Mouse (Mus musculus) liver, postnatal 0 days (tissue): ENCODE measurements at regions not wholly inside any gene's neighbourhood (a gene's known extent, or its start where the extent isn't known, plus 50 kb on each side); places are given as distances from the start of the nearest gene placed in this dataset.
"Not testable (repeated sequence)": the region's sequence is repeated elsewhere in the genome, so short reads cannot be mapped to it uniquely, and the experiment has no call there.

Source experiments
- ATAC-seq: fragments of 200-750 bp; cut with Nextera tagmentation; 2 replicates; pipeline ENCODE4 v1.8.0; 2017; ENCODE audit warnings: mild to moderate bottlenecking, moderate library complexity
- DNase-seq: peaks from one replicate; pipeline ENCODE4 v3.0.0-alpha.2; 2016
- H3K27ac ChIP-seq: fragments of 300-500 bp; sonication (generic); 2 replicates; pipeline ENCODE4 v1.5.1; 2014; ENCODE audit warnings: antibody characterized with exemption, moderate library complexity, mild to moderate bottlenecking, low read depth
- H3K27me3 ChIP-seq: fragments of 300-500 bp; sonication (generic); 2 replicates; pipeline ENCODE4 v1.6.1; 2014; ENCODE audit warnings: low read length, control low read depth, mixed read lengths; ENCODE audit not compliant: insufficient read depth
- H3K36me3 ChIP-seq: fragments of 300-500 bp; sonication (generic); replicated peaks from 2 replicates; pipeline ENCODE4 v1.6.1; 2014; ENCODE audit warnings: mild to moderate bottlenecking, control low read depth, low read length, moderate library complexity, mixed read lengths; ENCODE audit not compliant: insufficient read depth
- H3K4me1 ChIP-seq: fragments of 300-500 bp; sonication (generic); 2 replicates; pipeline ENCODE4 v1.6.1; 2014; ENCODE audit warnings: antibody characterized with exemption, mild to moderate bottlenecking, control low read depth; ENCODE audit not compliant: insufficient read depth
- H3K4me2 ChIP-seq: fragments of 300-500 bp; sonication (generic); 2 replicates; pipeline ENCODE4 v1.6.1; 2014; ENCODE audit warnings: low read depth, mild to moderate bottlenecking, low read length, moderate library complexity, mixed read lengths
- H3K4me3 ChIP-seq: fragments of 300-500 bp; sonication (generic); 2 replicates; pipeline ENCODE4 v1.5.1; 2014; ENCODE audit warnings: low read depth, low read length
- H3K9ac ChIP-seq: fragments of 300-500 bp; sonication (generic); replicated peaks from 2 replicates; pipeline ENCODE4 v1.6.1; 2014; ENCODE audit warnings: mild to moderate bottlenecking, moderate library complexity
- H3K9me3 ChIP-seq: fragments of 300-500 bp; sonication (generic); 2 replicates; pipeline ENCODE4 v1.6.1; 2016; ENCODE audit warnings: mild to moderate bottlenecking, control low read depth, low read length, mixed read lengths
- CTCF ChIP-seq: sonication (generic); IDR thresholded peaks from 2 replicates; pipeline ENCODE4 v1.5.1; 2016; ENCODE audit warnings: antibody characterized with exemption, low read depth
- EP300 ChIP-seq: IDR thresholded peaks from 2 replicates; pipeline ENCODE4 v1.6.1; 2016; ENCODE audit warnings: antibody characterized with exemption, low read depth, mild to moderate bottlenecking
- WGBS: fragments of 180-500 bp; shearing (Covaris S2); extraction: QIAGEN DNeasy Blood & Tissue Kit; methylation state at CpG from one replicate; pipeline ENCODE4 v1.1.7; 2014; ENCODE audit not compliant: insufficient replicate concordance; 5-methylcytosine and 5-hydroxymethylcytosine counted together

DNA sequence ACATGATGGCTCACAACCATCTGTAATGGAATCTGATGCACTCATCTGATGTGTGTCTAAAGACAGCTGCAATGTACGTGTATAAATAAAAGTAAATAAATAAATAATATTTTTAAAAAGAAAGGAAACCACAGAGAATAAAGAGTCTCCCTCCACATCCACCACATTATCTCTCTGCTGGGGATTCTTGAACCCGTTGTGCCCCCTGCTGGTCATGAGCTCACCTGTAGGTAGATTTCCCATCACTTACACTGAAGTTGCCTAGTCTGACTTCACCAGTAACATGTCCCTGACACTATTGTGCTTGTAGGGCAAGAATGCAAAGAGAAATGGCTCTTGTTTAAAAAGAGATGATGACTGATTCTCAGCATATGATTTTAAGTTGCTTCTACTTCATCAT is 956.1 kb upstream of the Zfp386 start:
- ATAC-seq, H3K27ac ChIP-seq: not testable (repeated sequence)
- 61% methylated on average over 2 of the region's 2 CpGs for WGBS

DNA sequence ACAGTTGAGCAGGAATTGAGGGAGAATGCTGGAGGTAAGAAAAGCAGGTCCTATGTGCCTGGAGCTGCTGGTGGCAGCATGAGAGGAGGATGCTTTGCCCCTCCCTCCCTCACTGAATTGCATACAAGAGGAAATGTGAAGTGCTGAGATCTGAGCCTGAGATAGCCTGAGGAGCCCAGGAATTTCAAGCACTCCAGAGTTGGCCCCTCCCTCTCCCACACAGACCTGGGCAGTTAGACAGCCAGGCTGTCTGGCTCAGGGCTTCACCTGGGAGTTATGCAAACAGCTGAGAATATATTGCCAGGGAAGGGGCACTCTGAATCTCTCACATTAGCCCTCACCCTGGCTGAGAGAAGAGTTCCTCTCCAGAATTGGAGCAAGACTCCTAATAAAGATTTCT is 937.8 kb upstream of the Zfp386 start:
- ATAC-seq = no peak
- Histone ChIP-seq H3K4me3 (no peak overlapping the region), H3K9me3 (no peaks in the 10 kb centered on the region), H3K4me1 (no peaks in the 10 kb centered on the region), H3K27me3 (no peaks in the 10 kb centered on the region), H3K36me3 (no peaks in the 10 kb centered on the region), H3K9ac (no peak overlapping the region), H3K27ac (no peak overlapping the region), H3K4me2 (no peak overlapping the region)
- DNase-seq = no peak
- TF ChIP-seq CTCF (no peak), EP300 (no peak)

More for the DNA sequence above, 956.1 kb upstream of the Zfp386 start:
- H3K27me3 ChIP-seq, H3K4me1 ChIP-seq, H3K9ac ChIP-seq, DNase-seq, H3K36me3 ChIP-seq, H3K4me3 ChIP-seq, H3K9me3 ChIP-seq, H3K4me2 ChIP-seq: not testable (repeated sequence)
- peak; percentile 22; the same call in 1 of the 2 replicates for TF ChIP-seq CTCF

DNA sequence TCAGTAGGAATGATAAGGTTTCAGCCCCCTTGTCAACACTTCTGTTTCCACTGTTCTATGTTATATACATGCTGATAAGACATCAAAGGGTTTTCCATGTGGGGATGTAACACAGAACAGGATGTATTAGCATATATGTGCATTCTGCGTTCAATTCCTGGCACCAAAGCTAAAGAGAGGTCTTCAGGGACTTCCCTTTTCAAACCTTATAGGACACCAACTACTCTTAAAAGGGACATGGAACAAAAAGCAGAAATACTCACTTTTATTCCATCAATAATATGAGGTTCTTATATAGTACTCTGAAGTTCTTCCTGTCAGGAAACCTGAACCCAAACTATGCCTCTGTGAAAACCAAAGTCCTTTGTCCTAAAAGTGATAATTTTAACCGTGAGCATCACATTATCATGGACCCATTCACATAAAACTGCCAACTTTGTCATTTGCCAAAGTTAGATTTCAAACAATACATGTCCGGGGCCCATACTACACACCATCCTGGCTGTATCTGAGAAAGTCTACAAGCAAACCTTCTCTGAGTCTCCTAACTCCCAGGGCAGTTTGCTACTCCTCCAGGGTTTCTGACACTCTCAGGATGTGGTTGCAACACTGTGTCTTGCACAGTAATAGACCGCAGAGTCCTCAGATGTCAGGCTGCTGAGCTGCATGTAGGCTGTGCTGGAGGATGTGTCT is 928.2 kb upstream of the Zfp386 start:
- peak; percentile 23; the same call in 1 of the 2 replicates for ATAC-seq
- not testable (repeated sequence) for H3K4me3 ChIP-seq, H3K27me3 ChIP-seq, H3K9ac ChIP-seq, DNase-seq, H3K4me1 ChIP-seq, H3K36me3 ChIP-seq, H3K9me3 ChIP-seq, H3K4me2 ChIP-seq, H3K27ac ChIP-seq
- WGBS = 47% methylated on average over 4 of the region's 4 CpGs

DNA sequence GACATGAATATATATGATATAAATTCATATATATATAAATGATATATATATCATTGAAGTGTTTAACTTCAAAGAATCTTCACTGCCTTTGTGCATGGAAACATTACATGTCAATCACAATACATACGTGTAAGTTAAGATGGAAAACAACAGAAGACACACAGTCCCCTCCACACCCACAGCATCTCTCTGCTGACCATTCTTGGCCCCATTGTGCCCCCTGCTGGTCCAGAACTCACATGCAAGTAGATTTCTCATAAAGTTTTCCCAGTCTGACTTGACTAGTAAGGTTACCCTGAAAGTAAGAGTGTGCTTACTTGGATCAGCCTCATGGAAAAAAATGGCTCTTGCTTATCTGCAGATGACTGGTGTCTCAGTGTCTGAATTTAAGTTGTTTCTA is 926.3 kb upstream of the Zfp386 start:
- Histone ChIP-seq H3K27ac (no peak overlapping the region), H3K9me3 (no peaks in the 10 kb centered on the region), H3K4me3 (no peak overlapping the region), H3K4me1 (no peaks in the 10 kb centered on the region), H3K27me3 (no peaks in the 10 kb centered on the region), H3K36me3 (no peaks in the 10 kb centered on the region), H3K9ac (no peak overlapping the region), H3K4me2 (no peak overlapping the region)
- ATAC-seq = no peak
- WGBS = 40% methylated on average over 1 of the region's 1 CpGs
- DNase-seq = no peak
- TF ChIP-seq CTCF (peak; percentile 48), EP300 (no peak)

DNA sequence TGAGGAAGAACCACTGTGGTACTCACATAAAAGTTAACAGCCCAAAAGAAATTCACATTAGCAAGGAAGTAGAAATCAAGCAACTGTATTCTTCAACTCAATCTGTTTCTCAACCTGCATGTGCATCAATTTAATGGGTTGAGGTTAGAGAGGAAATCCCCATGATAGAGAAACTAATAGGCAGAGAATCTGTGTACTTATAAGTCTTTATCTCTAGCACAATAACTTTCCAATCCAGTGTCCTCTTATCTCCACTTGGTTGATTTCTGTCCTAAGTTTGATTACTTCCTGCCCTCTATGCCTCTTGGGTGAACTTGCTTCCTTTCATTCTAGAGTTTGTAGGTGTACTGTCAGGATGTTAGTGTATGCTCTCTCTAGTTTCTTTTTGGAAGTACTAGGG is 925.6 kb upstream of the Zfp386 start:
- DNase-seq = no peak
- Histone ChIP-seq H3K4me3 (no peak overlapping the region), H3K4me1 (no peaks in the 10 kb centered on the region), H3K9me3 (no peaks in the 10 kb centered on the region), H3K9ac (no peak overlapping the region), H3K27me3 (no peaks in the 10 kb centered on the region), H3K27ac (no peak overlapping the region), H3K36me3 (no peaks in the 10 kb centered on the region), H3K4me2 (no peak overlapping the region)
- TF ChIP-seq EP300 (no peak), CTCF (no peak)
- no peak for ATAC-seq

DNA sequence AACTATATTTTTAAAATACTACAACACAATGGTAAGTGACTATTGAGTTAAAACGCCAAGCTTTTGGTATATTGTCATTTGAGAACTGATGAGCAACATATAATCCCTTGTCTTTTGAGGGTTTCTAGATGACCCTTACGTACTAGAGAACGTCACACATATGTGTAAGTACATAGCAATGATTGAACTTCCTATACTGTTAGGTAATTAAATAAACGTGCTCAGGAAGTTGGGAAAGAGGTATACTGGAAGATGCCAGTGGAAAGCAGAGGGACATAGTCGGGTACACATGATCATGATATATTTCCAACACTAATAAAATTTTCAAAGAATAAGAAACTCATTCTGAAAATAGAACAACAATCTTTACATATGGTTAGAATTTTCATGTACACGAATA is 914.6 kb upstream of the Zfp386 start:
- not testable (repeated sequence) for H3K27ac ChIP-seq, H3K27me3 ChIP-seq, H3K4me3 ChIP-seq, DNase-seq, H3K9ac ChIP-seq, H3K9me3 ChIP-seq, H3K36me3 ChIP-seq, H3K4me1 ChIP-seq, ATAC-seq, H3K4me2 ChIP-seq
- WGBS = 59% methylated on average over 4 of the region's 6 CpGs

DNA sequence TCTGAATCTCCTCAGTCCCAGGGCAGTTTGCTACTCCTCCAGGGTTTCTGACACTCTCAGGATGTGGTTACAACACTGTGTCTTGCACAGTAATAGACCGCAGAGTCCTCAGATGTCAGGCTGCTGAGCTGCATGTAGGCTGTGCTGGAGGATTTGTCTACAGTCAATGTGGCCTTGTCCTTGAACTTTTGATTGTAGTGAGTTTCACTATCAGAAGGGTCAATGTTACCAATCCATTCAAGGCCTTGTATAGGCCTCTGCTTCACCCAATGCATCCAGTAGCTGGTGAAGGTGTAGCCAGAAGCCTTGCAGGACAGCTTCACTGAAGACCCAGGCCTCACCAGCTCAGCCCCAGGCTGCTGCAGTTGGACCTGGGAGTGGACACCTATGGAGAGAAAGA is 902.1 kb upstream of the Zfp386 start:
- H3K9me3 ChIP-seq, H3K27me3 ChIP-seq, H3K4me1 ChIP-seq, H3K4me2 ChIP-seq, H3K36me3 ChIP-seq, H3K9ac ChIP-seq, DNase-seq, ATAC-seq, H3K27ac ChIP-seq, H3K4me3 ChIP-seq: not testable (repeated sequence)
- WGBS = 50% methylated on average over 1 of the region's 1 CpGs
